Mouse (Mus musculus) erythroid progenitor cell, adult 5-6 weeks (primary cell): ENCODE results near the gene 1700029I15Rik. TPM values are rescaled to one million over a fixed set of nuclear protein-coding genes. Genes with fewer than 3 reads are reported as not detected.
"Not testable (repeated sequence)": the region's sequence is repeated elsewhere in the genome, so short reads cannot be mapped to it uniquely, and the experiment has no call there.

Experiments
- ATAC-seq: replicated peaks from 2 replicates; pipeline ENCODE4 v1.8.0; 2016; ENCODE audit warnings: moderate number of reproducible peaks, mild to moderate bottlenecking, moderate TSS enrichment, inconsistent platforms; ENCODE audit not compliant: poor library complexity, low FRiP score, severe bottlenecking
- total RNA-seq, 2 experiments: library from RNA; stranded (forward) in 1 of 2; stranded (reverse) in 1 of 2; fragments of 150-400 nt in 1 of 2; fragments of 186-747, 209-891 nt in 1 of 2; gene quantifications; 2 replicates each; pipeline versions ENCODE4 v1.2.3 to v1.2.4; 2015 to 2017; ENCODE audit warnings: low replicate concordance in 2 of 2

The 1700029I15Rik gene
- total RNA-seq, 2 experiments from 2014 or later: 1.3 TPM; not detected in 1

GRCm38 (mm10) chr2:92390206-92390930, 8.0 kb downstream of the 1700029I15Rik start:
- ATAC-seq: no peak

DNA sequence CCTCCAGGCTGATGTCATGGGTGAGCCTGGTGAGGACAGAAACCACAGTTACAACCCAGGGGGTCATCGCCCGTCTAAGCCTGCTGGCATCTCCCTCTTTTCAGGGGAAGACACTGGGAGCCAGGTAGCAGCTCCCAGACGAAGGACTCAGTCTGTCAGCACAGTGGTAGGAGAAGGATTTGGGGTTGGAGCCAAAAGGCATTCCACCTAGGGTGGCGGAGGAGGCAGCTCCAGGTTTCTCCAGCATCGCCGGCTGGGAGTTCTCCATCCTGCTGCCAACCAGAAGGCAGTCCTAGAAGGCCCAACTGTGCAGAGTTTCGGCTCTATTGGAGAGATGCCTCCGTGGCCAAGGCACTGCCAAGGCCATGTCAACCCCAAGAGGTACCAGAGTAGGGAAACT, 8.8 kb downstream of the 1700029I15Rik start:
- no peak for ATAC-seq

- ATAC-seq: no peak
These were observed 9.5 kb downstream of the 1700029I15Rik start for GRCm38 (mm10) chr2:92391703-92392317.

GRCm38 (mm10) chr2:92392318-92393264, 10.3 kb downstream of the 1700029I15Rik start:
- no peak for ATAC-seq

DNA sequence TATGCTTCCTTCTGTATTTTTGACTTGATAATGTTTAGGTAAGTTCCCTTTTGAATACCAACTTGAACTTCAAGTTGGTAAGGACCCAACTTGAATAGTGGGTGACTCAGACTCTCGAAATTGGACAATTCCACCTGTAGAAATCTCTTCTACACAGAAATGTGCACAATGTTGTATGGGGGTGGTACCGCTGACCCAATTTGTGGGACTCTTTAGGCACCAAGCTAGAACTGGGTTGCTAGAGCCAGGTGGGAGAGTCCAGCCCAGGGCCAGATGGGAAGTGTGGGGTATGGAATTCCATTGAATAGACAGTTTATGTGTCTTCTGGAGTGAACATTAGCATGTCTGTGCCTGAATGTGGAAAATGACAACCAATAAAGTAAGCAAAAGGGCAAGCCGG, 13.2 kb downstream of the 1700029I15Rik start:
- ATAC-seq: no peak

- no peak for ATAC-seq
These were observed 15.1 kb downstream of the 1700029I15Rik start for GRCm38 (mm10) chr2:92397436-92397835.

GRCm38 (mm10) chr2:92399877-92400276, 17.5 kb downstream of the 1700029I15Rik start:
- ATAC-seq: not testable (repeated sequence)

DNA sequence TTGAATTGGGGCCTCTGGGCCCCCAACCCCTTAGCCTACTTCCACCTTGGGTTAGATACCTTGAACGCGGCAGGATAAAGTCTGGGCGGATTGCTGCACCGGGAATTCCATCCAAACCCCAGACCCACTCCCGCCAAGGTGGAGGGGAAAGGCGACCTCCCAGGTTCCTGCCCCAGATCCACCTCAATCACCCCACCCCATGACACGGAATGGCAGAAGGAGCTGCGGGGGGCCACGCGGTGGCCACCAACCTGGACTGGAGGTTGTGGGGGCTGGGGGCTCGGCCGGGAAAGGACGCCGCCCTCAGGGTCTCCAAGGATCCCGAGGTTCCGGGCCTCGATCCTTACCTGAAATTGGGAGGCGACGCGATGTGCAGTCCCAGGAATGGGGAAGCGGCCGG, 18.3 kb downstream of the 1700029I15Rik start:
- no peak for ATAC-seq

- ATAC-seq: no peak
These were observed 18.8 kb downstream of the 1700029I15Rik start, which contains the start of gene Mapk8ip1 for GRCm38 (mm10) chr2:92401091-92401561. TSS of gene Mapk8ip1 (minus strand) at chr2:92401263.

GRCm38 (mm10) chr2:92402591-92403326, 20.4 kb downstream of the 1700029I15Rik start:
- no peak for ATAC-seq

DNA sequence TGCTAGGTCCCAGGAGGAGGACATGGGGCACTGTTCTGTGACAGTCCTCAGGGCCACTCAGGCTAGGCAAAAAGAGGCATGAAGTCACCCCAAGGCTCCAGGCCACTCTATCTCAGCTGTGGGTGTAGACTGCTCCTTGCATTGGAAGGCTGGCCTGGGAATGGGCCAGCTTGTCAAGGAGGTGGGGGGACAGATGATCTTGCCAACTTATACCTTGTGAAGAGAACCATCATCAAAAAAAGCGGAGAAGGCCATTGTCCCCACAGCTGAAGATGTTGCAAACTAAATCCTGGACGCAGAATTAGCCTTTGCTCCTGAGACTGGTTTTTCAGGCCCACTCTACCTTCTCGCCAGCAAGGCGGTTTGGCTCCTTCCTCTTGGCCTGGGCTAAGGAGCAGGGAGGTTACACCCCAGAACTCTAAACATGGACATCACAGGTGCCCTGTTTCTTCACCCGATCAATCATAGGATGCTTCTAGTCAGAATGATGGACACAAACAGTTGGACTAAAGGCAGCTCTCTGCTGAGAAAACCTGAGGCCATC, 21.5 kb downstream of the 1700029I15Rik start:
- ATAC-seq: no peak

DNA sequence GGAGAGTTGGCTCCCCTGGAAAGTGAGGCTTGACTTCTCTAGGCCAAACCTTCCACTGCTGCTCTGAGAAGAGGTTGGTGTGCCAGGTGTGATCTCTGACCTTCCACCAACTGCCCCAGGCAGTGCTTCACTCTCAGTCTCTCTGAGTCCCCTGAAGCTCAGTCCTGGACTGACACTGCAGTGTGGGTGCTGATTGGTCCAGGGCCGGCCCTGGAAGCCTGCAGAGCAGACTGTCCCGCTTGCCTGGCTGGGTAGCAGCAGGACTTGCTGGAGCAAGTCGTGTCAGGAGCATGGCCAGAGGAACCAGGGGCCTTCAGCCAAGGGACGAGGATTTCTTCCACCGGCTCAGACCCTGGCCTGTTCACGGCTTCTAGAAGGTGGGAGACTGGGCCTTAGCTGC, 22.4 kb downstream of the 1700029I15Rik start:
- no peak for ATAC-seq

- ATAC-seq: no peak
These were observed 23.3 kb downstream of the 1700029I15Rik start for GRCm38 (mm10) chr2:92405687-92406086.

DNA sequence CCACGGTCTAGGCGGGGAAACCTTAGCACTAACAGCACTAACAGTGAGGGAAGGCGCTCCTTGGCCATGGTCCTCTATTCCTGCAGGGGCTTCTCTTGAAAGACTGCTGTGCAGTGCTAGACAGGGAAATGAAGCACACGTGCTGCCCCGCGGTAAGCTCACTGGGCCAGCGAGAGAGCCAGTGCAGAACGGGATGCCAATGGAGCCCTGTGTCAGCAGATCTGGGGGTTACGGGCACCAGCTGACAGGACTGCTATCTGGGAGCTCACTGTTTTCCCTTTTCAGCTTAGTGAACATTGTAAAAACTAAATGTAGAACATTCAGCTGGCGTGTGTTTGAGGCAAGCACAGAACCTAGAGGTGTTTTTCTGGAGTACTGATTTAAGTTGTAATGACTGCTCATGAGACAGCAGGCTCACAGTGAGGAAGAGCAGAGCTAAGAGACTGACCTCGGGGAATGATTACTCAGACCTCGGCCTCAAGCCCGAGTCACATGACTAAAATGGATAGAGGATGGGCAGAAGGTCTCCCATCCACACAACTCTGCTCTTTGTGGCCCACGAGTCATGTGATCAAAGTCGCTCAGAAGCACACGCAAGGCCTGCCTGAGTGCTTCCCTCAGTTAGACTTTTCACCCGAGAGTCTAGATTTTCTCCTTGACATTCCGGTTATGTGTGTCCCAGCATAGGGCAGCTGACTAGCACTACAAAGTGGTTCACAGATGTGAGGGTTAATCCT, 26.1 kb downstream of the 1700029I15Rik start:
- no peak for ATAC-seq

- ATAC-seq: no peak
These were observed 29.4 kb downstream of the 1700029I15Rik start for GRCm38 (mm10) chr2:92411705-92412104.

GRCm38 (mm10) chr2:92421723-92422387, 39.5 kb downstream of the 1700029I15Rik start:
- ATAC-seq: no peak

- no peak for ATAC-seq
These were observed 40.2 kb downstream of the 1700029I15Rik start for GRCm38 (mm10) chr2:92422388-92423135.
